Mouse (Mus musculus): ENCODE measurements around the gene Rasgrf1.

DNA sequence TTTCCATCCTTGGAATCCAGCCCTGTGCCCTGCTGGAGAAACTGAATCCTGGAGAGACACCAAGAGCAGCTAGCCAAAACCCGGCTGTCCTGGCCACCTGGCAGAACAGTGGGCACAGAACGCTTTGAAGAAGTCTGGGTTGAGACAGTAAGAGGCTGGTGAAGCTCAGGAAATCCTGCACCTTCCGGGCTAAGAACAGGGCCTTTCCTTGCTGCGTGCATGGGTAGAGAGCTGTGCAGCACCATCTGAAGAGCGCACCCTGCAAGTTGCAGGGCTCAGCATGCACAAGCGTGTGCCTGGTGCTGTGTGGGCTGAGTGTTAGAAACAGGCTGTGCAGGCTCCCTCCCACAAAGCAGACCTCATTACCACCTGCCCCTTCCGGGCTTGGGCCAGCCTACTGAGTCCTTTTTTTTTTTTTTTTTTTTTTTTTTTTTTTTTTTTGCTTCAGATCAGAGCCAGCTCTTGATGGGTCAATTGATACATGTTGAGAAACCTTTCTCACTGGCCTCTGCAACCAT lies 23.9 kb upstream of the Rasgrf1 start:
- TF ChIP-seq POLR2A (IDR thresholded peaks at IDR 0.05; ENCODE audit: borderline replicate concordance, control insufficient read depth, low read depth, low read length) (no peak), CTCF (IDR thresholded peaks at IDR 0.05; ENCODE audit: control insufficient read depth, insufficient read depth, low read length) (no peak)

Measured in bone marrow, adult 2 months (tissue).